Mouse (Mus musculus): Measurements from ENCODE around the gene Tnnc2. TPM values are rescaled to one million over a fixed set of nuclear protein-coding genes. Genes with fewer than 3 reads are reported as not detected.
A peak's percentile ranks its signal among the peaks of the same experiment; 100 is the strongest.

Tnnc2 gene
- polyA plus RNA-seq (2014; fragmentation: Nextera tagmentation; extraction: Ambion mirVana), result 0.39 TPM in 1 of 2 replicates, not detected in the other

- Histone ChIP-seq H3K4me2 (replicated peaks) (no peak within 1 kb of the TSS), H3K36me3 (replicated peaks; ENCODE audit: control insufficient read depth, insufficient read depth) (no peaks in the 10 kb centered on the region), H3K4me3 (replicated peaks; ENCODE audit: low read length) (no peak within 1 kb of the TSS), H3K9ac (no peak within 1 kb of the TSS), H3K27ac (no peak within 1 kb of the TSS), H3K4me1 (replicated peaks; ENCODE audit: control insufficient read depth, insufficient read depth, low read length) (no peaks in the 10 kb centered on the region), H3K9me3 (ENCODE audit: control insufficient read depth, low read length) (no peaks in the 10 kb centered on the region), H3K27me3 (ENCODE audit: control insufficient read depth, insufficient read depth, low read length) (no peaks in the 10 kb centered on the region)
- DNase-seq (ENCODE audit: low spot score), result no peak
- WGBS, result 71% methylated on average over 8 of the region's 8 CpGs
- no peak for ATAC-seq (ENCODE audit: low FRiP score)
Measured at GRCm38 (mm10) chr2:164779481-164780086, at the start of gene Tnnc2. Gene Tnnc2 (minus strand): TSS chr2:164779967.

- H3K27me3 ChIP-seq (ENCODE audit: control insufficient read depth, insufficient read depth, low read length), result no peaks in the 10 kb centered on the region
- WGBS, result 96% methylated on average over 1 of the region's 1 CpGs
- H3K9me3 ChIP-seq (ENCODE audit: control insufficient read depth, low read length), result no peaks in the 10 kb centered on the region
- H3K4me1 ChIP-seq (replicated peaks; ENCODE audit: control insufficient read depth, insufficient read depth, low read length), result peaks cover 13% of the 10 kb centered on the region
- H3K36me3 ChIP-seq (replicated peaks; ENCODE audit: control insufficient read depth, insufficient read depth), result peaks cover 42% of the 10 kb centered on the region
- H3K4me3 ChIP-seq (replicated peaks; ENCODE audit: low read length), result no peak overlapping the region
- no peak for ATAC-seq (ENCODE audit: low FRiP score)
- H3K9ac ChIP-seq, result no peak overlapping the region
- DNase-seq (ENCODE audit: low spot score), result no peak
- no peak overlapping the region for H3K27ac ChIP-seq
- H3K4me2 ChIP-seq (replicated peaks), result no peak overlapping the region
Measured at GRCm38 (mm10) chr2:164829090-164829489, 49.3 kb upstream of the Tnnc2 start.

GRCm38 (mm10) chr2:164828437-164828836, 48.7 kb upstream of the Tnnc2 start, which contains the start of gene Spata25:
Gene Spata25 (minus strand): TSS chr2:164828537.
- Histone ChIP-seq H3K9me3 (ENCODE audit: control insufficient read depth, low read length) (no peaks in the 10 kb centered on the region), H3K27me3 (ENCODE audit: control insufficient read depth, insufficient read depth, low read length) (no peaks in the 10 kb centered on the region), H3K4me2 (replicated peaks) (no peak within 1 kb of the TSS), H3K4me3 (replicated peaks; ENCODE audit: low read length) (no peak within 1 kb of the TSS), H3K27ac (no peak within 1 kb of the TSS), H3K36me3 (replicated peaks; ENCODE audit: control insufficient read depth, insufficient read depth) (peaks cover 42% of the 10 kb centered on the region), H3K4me1 (replicated peaks; ENCODE audit: control insufficient read depth, insufficient read depth, low read length) (peaks cover 16% of the 10 kb centered on the region), H3K9ac (no peak within 1 kb of the TSS)
- DNase-seq (ENCODE audit: low spot score) (no peak), ATAC-seq (ENCODE audit: low FRiP score) (no peak)
- 91% methylated on average over 6 of the region's 6 CpGs for WGBS

- Histone ChIP-seq H3K9me3 (ENCODE audit: control insufficient read depth, low read length) (no peaks in the 10 kb centered on the region), H3K4me2 (replicated peaks) (no peak overlapping the region), H3K9ac (no peak overlapping the region), H3K36me3 (replicated peaks; ENCODE audit: control insufficient read depth, insufficient read depth) (peaks cover 42% of the 10 kb centered on the region), H3K27ac (no peak overlapping the region), H3K4me3 (replicated peaks; ENCODE audit: low read length) (no peak overlapping the region), H3K27me3 (ENCODE audit: control insufficient read depth, insufficient read depth, low read length) (no peaks in the 10 kb centered on the region), H3K4me1 (replicated peaks; ENCODE audit: control insufficient read depth, insufficient read depth, low read length) (peaks cover 11% of the 10 kb centered on the region; the same call in 1 of the 2 replicates)
- 93% methylated on average over 16 of the region's 16 CpGs for WGBS
- DNase-seq (ENCODE audit: low spot score) (no peak), ATAC-seq (ENCODE audit: low FRiP score) (no peak)
Measured at GRCm38 (mm10) chr2:164827146-164827850, 47.5 kb upstream of the Tnnc2 start.

GRCm38 (mm10) chr2:164825521-164825920, 45.8 kb upstream of the Tnnc2 start:
- DNase-seq (ENCODE audit: low spot score), result no peak
- H3K4me1 ChIP-seq (replicated peaks; ENCODE audit: control insufficient read depth, insufficient read depth, low read length), result peaks cover 13% of the 10 kb centered on the region; the same call in 1 of the 2 replicates
- H3K9me3 ChIP-seq (ENCODE audit: control insufficient read depth, low read length), result no peaks in the 10 kb centered on the region
- no peak for ATAC-seq (ENCODE audit: low FRiP score)
- H3K4me2 ChIP-seq (replicated peaks), result no peak overlapping the region
- H3K36me3 ChIP-seq (replicated peaks; ENCODE audit: control insufficient read depth, insufficient read depth), result peaks cover 57% of the 10 kb centered on the region
- H3K4me3 ChIP-seq (replicated peaks; ENCODE audit: low read length), result no peak overlapping the region
- no peak overlapping the region for H3K27ac ChIP-seq
- no peaks in the 10 kb centered on the region for H3K27me3 ChIP-seq (ENCODE audit: control insufficient read depth, insufficient read depth, low read length)
- 95% methylated on average over 17 of the region's 17 CpGs for WGBS
- H3K9ac ChIP-seq, result no peak overlapping the region

GRCm38 (mm10) chr2:164823969-164824368, 44.2 kb upstream of the Tnnc2 start:
- ATAC-seq (ENCODE audit: low FRiP score), result no peak
- Histone ChIP-seq H3K27ac (no peak overlapping the region), H3K4me2 (replicated peaks) (peak overlapping the region; percentile 60), H3K27me3 (ENCODE audit: control insufficient read depth, insufficient read depth, low read length) (no peaks in the 10 kb centered on the region), H3K4me3 (replicated peaks; ENCODE audit: low read length) (peak overlapping the region; percentile 64), H3K36me3 (replicated peaks; ENCODE audit: control insufficient read depth, insufficient read depth) (peaks cover 63% of the 10 kb centered on the region), H3K4me1 (replicated peaks; ENCODE audit: control insufficient read depth, insufficient read depth, low read length) (peaks cover 13% of the 10 kb centered on the region; the same call in 1 of the 2 replicates), H3K9ac (no peak overlapping the region), H3K9me3 (ENCODE audit: control insufficient read depth, low read length) (no peaks in the 10 kb centered on the region)
- WGBS, result 93% methylated on average over 4 of the region's 4 CpGs
- DNase-seq (ENCODE audit: low spot score), result no peak

GRCm38 (mm10) chr2:164823181-164823585, 43.4 kb upstream of the Tnnc2 start:
- WGBS, result 1% methylated on average over 10 of the region's 10 CpGs
- Histone ChIP-seq H3K27me3 (ENCODE audit: control insufficient read depth, insufficient read depth, low read length) (no peaks in the 10 kb centered on the region), H3K4me3 (replicated peaks; ENCODE audit: low read length) (peak overlapping the region; percentile 64), H3K36me3 (replicated peaks; ENCODE audit: control insufficient read depth, insufficient read depth) (peaks cover 57% of the 10 kb centered on the region), H3K9ac (peak overlapping the region; percentile 77), H3K4me2 (replicated peaks) (peak overlapping the region; percentile 60), H3K4me1 (replicated peaks; ENCODE audit: control insufficient read depth, insufficient read depth, low read length) (peaks cover 13% of the 10 kb centered on the region; the same call in 1 of the 2 replicates), H3K27ac (peak overlapping the region; percentile 94), H3K9me3 (ENCODE audit: control insufficient read depth, low read length) (no peaks in the 10 kb centered on the region)
- DNase-seq (ENCODE audit: low spot score), result peak; percentile 59
- ATAC-seq (ENCODE audit: low FRiP score), result peak; percentile 56

- no peaks in the 10 kb centered on the region for H3K27me3 ChIP-seq (ENCODE audit: control insufficient read depth, insufficient read depth, low read length)
- H3K4me3 ChIP-seq (replicated peaks; ENCODE audit: low read length), result peak within 1 kb of the TSS; percentile 64
- H3K9me3 ChIP-seq (ENCODE audit: control insufficient read depth, low read length), result no peaks in the 10 kb centered on the region
- ATAC-seq (ENCODE audit: low FRiP score) (peak; percentile 99), DNase-seq (ENCODE audit: low spot score) (peak; percentile 100)
- WGBS, result 1% methylated on average over 32 of the region's 32 CpGs
- peak within 1 kb of the TSS; percentile 94 for H3K27ac ChIP-seq
- H3K36me3 ChIP-seq (replicated peaks; ENCODE audit: control insufficient read depth, insufficient read depth), result peaks cover 53% of the 10 kb centered on the region
- peaks cover 13% of the 10 kb centered on the region; the same call in 1 of the 2 replicates for H3K4me1 ChIP-seq (replicated peaks; ENCODE audit: control insufficient read depth, insufficient read depth, low read length)
- H3K9ac ChIP-seq, result peak within 1 kb of the TSS; percentile 77
- peak within 1 kb of the TSS; percentile 60 for H3K4me2 ChIP-seq (replicated peaks)
Measured at GRCm38 (mm10) chr2:164822636-164823165, 42.9 kb upstream of the Tnnc2 start, which contains the start of gene Zswim1. Gene Zswim1 (plus strand): TSS chr2:164822686.

GRCm38 (mm10) chr2:164821060-164821459, 41.3 kb upstream of the Tnnc2 start:
- Histone ChIP-seq H3K27me3 (ENCODE audit: control insufficient read depth, insufficient read depth, low read length) (no peaks in the 10 kb centered on the region), H3K36me3 (replicated peaks; ENCODE audit: control insufficient read depth, insufficient read depth) (peaks cover 36% of the 10 kb centered on the region), H3K9me3 (ENCODE audit: control insufficient read depth, low read length) (no peaks in the 10 kb centered on the region), H3K27ac (no peak overlapping the region), H3K9ac (no peak overlapping the region), H3K4me3 (replicated peaks; ENCODE audit: low read length) (no peak overlapping the region), H3K4me2 (replicated peaks) (no peak overlapping the region), H3K4me1 (replicated peaks; ENCODE audit: control insufficient read depth, insufficient read depth, low read length) (peaks cover 13% of the 10 kb centered on the region; the same call in 1 of the 2 replicates)
- DNase-seq (ENCODE audit: low spot score) (no peak), ATAC-seq (ENCODE audit: low FRiP score) (no peak)
- WGBS, result 86% methylated on average over 6 of the region's 6 CpGs

Measured in hindbrain, embryonic 14.5 days (tissue).